Mouse (Mus musculus) forelimb bud, embryonic 11.5 days (tissue): ENCODE measurements at regions not wholly inside any gene's neighbourhood (a gene's known extent, or its start where the extent isn't known, plus 50 kb on each side); places are given as distances from the start of the nearest gene placed in this dataset.
"Not testable (repeated sequence)": the region's sequence is repeated elsewhere in the genome, so short reads cannot be mapped to it uniquely, and the experiment has no call there.

Experiments used
- DNase-seq: peaks from one replicate; pipeline ENCODE4 v3.0.0-alpha.2; 2012; ENCODE audit warnings: low read depth, low spot score

- DNase-seq = no peak
Measured at GRCm38 (mm10) chr4:10315144-10315543, 559.2 kb upstream of the 2610301B20Rik start.

DNA sequence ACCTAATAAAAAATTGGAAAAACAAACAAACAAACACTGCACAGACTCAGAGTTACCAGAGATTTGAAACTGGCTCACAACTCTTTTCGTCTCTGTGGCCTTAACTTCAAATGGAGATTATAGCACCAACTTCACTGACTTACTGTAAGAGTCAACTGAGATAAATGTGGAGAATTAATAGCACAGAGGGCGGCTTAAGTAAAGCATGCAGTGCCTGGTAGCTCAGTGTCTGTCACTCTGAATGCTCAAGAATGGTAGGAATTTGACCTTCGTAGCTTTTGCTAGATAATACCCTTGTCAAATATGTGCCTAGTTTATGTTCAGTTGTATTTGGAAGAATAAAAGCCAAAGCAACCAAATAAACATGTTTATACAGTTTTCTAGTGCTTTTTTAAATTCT is 558.4 kb upstream of the 2610301B20Rik start:
- DNase-seq = no peak

GRCm38 (mm10) chr4:10344147-10344546 is 530.2 kb upstream of the 2610301B20Rik start:
- DNase-seq = no peak

- DNase-seq = no peak
Measured at GRCm38 (mm10) chr4:10351876-10352627, 522.2 kb upstream of the 2610301B20Rik start.

GRCm38 (mm10) chr4:10357572-10357971 is 516.7 kb upstream of the 2610301B20Rik start:
- no peak for DNase-seq

DNA sequence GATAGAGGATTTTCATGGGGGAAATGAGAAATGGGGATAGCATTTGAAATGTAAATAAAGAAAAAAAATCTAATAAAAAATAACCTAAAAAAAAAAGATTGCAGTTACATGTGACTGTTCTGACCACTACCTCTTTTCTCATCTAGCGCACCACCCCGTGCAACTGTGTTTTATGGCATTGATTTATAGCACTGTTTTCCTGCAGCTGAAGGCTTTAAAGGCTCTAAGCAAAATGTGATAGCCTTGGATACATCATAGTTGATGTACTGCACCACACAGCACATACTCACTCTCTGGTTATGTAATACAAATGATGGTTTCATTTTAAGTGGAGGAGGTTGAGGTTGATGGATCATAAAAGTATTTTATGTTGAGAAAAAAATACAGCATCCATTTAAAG is 484.5 kb upstream of the 2610301B20Rik start:
- DNase-seq = no peak

- DNase-seq = no peak
Measured at GRCm38 (mm10) chr4:10397249-10397648, 477.0 kb upstream of the 2610301B20Rik start.

- no peak for DNase-seq
Measured at GRCm38 (mm10) chr4:10398075-10398474, 476.2 kb upstream of the 2610301B20Rik start.

DNA sequence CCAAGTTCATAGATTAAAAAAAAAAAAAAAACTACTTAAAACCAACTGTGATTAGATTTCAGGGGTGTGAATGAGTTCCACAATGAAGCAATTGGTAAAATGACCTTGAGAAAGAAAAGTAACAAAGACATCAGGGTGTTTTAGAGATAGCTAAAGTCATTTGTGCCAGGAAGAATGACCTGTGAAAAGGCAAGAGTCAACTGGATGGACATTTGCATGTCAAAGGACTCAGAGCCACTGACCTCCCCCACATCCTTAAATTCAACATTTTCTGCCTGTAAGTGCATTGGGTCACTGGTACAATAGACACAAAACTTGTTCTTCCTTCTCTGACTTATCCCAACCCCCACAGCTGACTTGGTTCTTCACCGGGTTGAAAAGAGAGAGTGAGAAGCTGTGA is 474.6 kb upstream of the 2610301B20Rik start:
- DNase-seq = no peak

- DNase-seq = no peak
Measured at GRCm38 (mm10) chr4:10402928-10403327, 471.4 kb upstream of the 2610301B20Rik start.

DNA sequence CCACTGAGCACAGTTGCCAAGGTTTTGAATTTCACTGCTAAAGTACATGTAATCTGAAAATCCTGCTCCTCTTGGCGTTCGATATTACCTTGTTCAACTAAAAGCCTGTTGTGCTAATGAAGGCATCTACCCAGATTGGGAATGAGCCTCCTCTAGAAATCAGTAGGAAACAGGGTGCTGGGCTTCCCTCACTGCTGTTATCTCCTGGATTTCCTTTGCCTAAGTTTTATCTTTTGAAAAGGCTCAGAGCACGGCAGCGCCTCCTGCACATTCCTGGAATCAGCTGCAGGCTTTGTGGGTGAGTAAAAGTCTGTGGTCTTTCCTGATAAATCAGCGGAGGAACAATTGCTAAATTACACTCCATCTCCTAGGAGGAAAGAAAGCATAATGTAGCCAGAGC is 469.9 kb upstream of the 2610301B20Rik start:
- no peak for DNase-seq

DNA sequence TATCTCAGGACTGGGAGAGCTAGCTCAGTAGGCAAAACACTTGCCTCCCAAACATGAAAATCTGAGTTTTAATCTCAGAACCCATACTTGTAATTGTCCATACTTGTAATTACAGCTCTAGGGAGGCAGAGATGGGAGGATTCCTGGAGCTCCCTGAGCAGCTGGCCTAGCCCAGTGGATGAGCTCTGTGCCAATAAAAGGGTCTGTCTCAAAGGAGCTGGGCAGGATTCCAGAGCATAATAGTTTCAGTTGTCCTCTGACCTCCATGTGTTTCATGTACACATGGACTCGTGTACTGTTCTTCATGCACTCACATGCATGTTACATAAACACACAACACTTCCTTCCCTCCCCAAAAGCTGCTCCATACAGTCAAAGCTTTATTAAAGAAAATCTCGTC is 469.2 kb upstream of the 2610301B20Rik start:
- DNase-seq = no peak

- no peak for DNase-seq
Measured at GRCm38 (mm10) chr4:10414274-10414673, 460.0 kb upstream of the 2610301B20Rik start.

- DNase-seq = no peak
Measured at GRCm38 (mm10) chr4:10421354-10421753, 452.9 kb upstream of the 2610301B20Rik start.

DNA sequence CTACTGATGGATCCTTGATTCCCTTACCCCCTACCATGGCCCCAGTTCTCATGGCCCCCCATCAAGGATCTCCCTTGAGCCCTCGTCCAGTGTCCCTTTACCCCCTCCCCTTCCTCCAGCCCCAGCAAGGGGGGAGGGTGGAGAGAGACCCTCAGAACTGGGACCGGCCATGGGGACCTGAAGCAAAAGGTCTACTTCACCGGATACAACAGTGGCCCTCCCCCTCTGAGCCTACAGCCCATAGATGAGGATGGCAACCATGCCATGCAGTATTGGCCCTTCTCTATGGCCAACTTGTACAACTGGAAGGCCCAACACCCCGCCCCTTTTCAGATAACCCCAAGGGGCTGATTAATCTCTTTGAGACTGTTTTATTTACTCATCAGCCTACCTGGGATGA is 439.9 kb upstream of the 2610301B20Rik start:
- no peak for DNase-seq

GRCm38 (mm10) chr4:10439921-10440320 is 434.4 kb upstream of the 2610301B20Rik start:
- DNase-seq = not testable (repeated sequence)

GRCm38 (mm10) chr4:10459603-10460002 is 414.7 kb upstream of the 2610301B20Rik start:
- DNase-seq = no peak

- no peak for DNase-seq
Measured at GRCm38 (mm10) chr4:10480936-10481335, 393.4 kb upstream of the 2610301B20Rik start.

DNA sequence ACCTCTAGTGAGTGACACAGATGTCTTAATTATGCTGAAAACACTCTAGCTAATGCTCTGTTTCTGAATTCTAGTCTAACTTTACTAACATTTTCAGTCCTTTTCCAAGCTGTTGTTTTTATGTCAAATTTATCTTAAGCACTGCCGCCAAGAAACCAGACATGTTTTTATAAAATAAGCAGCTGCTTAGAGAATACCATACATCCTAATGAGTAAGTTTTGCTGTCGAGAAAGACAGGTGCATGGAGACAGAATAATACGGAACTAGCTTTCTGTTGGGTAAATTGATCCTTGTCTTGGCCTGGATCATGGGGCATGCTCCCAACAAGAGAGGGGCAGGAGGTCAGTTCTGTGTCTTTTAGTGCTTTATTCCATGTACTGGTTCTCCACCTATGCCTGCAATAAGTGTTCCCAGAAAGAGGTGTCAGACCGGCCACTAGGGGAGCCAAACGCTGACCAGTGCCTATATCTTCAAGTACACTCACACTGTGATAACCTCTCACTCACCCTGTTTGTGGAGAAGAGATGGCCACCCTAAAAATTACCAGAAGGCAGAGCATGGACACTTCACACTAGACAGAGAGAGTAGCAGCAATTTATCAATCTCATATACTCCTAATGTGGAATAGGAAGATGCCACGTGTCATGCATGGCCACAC is 366.0 kb upstream of the 2610301B20Rik start:
- DNase-seq = peak; percentile 13

- no peak for DNase-seq
Measured at GRCm38 (mm10) chr4:10510013-10510412, 364.3 kb upstream of the 2610301B20Rik start.

GRCm38 (mm10) chr4:10550711-10551305 is 323.5 kb upstream of the 2610301B20Rik start:
- no peak for DNase-seq

DNA sequence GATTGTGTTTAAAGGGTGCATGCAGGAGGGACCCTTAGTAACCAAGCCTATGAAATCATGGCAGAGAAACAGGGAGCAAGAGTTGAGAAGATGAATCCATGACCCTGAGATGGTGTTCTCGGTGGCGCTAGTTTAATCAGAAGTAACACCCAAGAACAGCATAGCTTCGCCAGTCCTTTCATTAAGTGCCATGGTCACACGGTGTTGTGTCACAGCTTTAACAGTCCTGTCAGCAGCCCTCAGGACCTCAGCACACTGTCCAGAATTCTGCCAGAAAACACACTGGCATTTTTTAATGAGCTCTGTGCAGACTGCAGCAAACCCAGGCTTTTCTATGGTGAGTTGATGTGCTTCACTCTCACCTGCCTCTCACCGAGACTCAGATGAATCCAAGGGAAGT is 320.6 kb upstream of the 2610301B20Rik start:
- DNase-seq = peak; percentile 5

DNA sequence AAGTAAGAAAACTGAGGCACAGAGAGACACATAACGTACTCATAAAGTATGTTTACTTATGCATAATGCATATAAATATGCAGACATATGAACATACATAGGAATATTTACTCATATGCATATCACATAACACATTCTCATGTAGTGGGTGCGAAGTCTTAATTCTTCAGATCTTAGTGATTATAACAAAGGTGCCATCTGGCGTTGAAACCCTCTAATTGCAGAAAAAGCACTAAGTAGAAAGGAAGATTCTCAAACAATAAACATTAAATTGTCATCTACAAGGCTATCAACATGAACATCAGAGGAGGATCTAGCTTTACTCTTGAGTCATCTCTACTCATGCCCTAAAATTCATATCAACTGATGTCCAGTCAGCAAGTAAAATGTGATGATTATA is 314.2 kb upstream of the 2610301B20Rik start:
- DNase-seq = no peak
